ENCODE assay signal across 8 mouse cellular contexts in the genomic region with DNA sequence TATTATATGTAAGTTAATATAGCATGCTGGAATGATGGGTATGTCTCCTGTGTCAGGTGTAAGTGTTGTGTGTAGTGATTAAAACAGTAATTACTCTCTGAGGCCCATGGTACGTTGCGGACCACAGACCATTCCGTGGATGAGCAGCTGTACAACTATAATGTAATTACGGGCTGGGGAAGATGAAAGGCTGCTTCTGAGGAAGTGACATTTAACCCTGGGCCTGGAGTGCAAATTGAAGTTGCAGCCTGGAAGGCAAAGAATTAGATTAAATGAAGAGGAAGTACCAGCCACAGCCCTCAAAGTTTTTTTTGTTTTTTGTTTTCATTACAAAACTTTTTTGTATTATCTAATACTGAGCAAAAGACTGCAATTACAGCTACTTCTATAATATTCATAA. TPM values are rescaled to one million over a fixed set of nuclear protein-coding genes. Genes with fewer than 3 reads are reported as not detected.
DNase-seq lines count a peak whose midpoint lies in the region; ATAC-seq and TF ChIP-seq lines count a peak whose summit lies in the region.

No protein-coding gene starts in this region.

- TF ChIP-seq POLR2A in lung, adult 2 months (IDR thresholded peaks at IDR 0.05; ENCODE audit: borderline replicate concordance, extremely low read depth, low read depth, low read length): no peak

- peak overlapping the region; percentile 85; the same call in 1 of the 2 replicates for H3K4me3 ChIP-seq in lung, postnatal 0 days (ENCODE audit: low read depth, low read length)
- no peak overlapping the region for H3K4me3 ChIP-seq in lung, adult 2 months (replicated peaks; ENCODE audit: extremely low read depth, low read depth, low read length)
- peak overlapping the region; percentile 88 for H3K4me3 ChIP-seq in embryonic facial prominence, embryonic 13.5 days
- peak overlapping the region; percentile 84 for H3K4me3 ChIP-seq in limb, embryonic 13.5 days
- H3K4me3 ChIP-seq in stomach, embryonic 14.5 days (ENCODE audit: low read depth, low read length): peak overlapping the region; percentile 59

- H3K9ac ChIP-seq in lung, postnatal 0 days (replicated peaks; ENCODE audit: low read depth): no peak overlapping the region
- peak overlapping the region; percentile 85 for H3K9ac ChIP-seq in embryonic facial prominence, embryonic 13.5 days
- no peak overlapping the region for H3K9ac ChIP-seq in limb, embryonic 13.5 days
- 0 out of 2 replicates have a peak overlapping the region, but pooled peaks have one; percentile 52 for H3K9ac ChIP-seq in stomach, embryonic 14.5 days (replicated peaks; ENCODE audit: low read depth, low read length)

- no peak for TF ChIP-seq EP300 in lung, postnatal 0 days (IDR thresholded peaks at IDR 0.05)

- no peaks in the 10 kb centered on the region for H3K36me3 ChIP-seq in lung, postnatal 0 days (ENCODE audit: insufficient read depth, low read length)
- H3K36me3 ChIP-seq in embryonic facial prominence, embryonic 13.5 days: peaks cover 26% of the 10 kb centered on the region
- H3K36me3 ChIP-seq in limb, embryonic 13.5 days: peaks cover 30% of the 10 kb centered on the region
- H3K36me3 ChIP-seq in stomach, embryonic 14.5 days (ENCODE audit: control insufficient read depth, insufficient read depth, low read length): peaks cover 9% of the 10 kb centered on the region; the same call in 1 of the 2 replicates

- H3K4me1 ChIP-seq in lung, postnatal 0 days (ENCODE audit: insufficient read depth, low read depth, low read length): no peaks in the 10 kb centered on the region
- peaks cover 4% of the 10 kb centered on the region for H3K4me1 ChIP-seq in lung, adult 2 months (ENCODE audit: control insufficient read depth, insufficient read depth, low read length)
- H3K4me1 ChIP-seq in embryonic facial prominence, embryonic 13.5 days: peaks cover 10% of the 10 kb centered on the region
- H3K4me1 ChIP-seq in limb, embryonic 13.5 days: peaks cover 12% of the 10 kb centered on the region
- H3K4me1 ChIP-seq in stomach, embryonic 14.5 days (ENCODE audit: control insufficient read depth, insufficient read depth, low read length): peaks cover 5% of the 10 kb centered on the region; the same call in 1 of the 2 replicates

- no peaks in the 10 kb centered on the region for H3K9me3 ChIP-seq in lung, postnatal 0 days (ENCODE audit: low read length)
- no peaks in the 10 kb centered on the region for H3K9me3 ChIP-seq in embryonic facial prominence, embryonic 13.5 days
- no peaks in the 10 kb centered on the region for H3K9me3 ChIP-seq in limb, embryonic 13.5 days
- no peaks in the 10 kb centered on the region for H3K9me3 ChIP-seq in stomach, embryonic 14.5 days (ENCODE audit: control insufficient read depth, low read depth, low read length)

- ATAC-seq in lung, postnatal 0 days: no peak
- no peak for ATAC-seq in embryonic facial prominence, embryonic 13.5 days (ENCODE audit: insufficient number of reproducible peaks, insufficient read depth, low FRiP score, low TSS enrichment, low read depth)
- ATAC-seq in limb, embryonic 13.5 days (ENCODE audit: low FRiP score, low read depth): no peak
- no peak for ATAC-seq in stomach, embryonic 14.5 days (ENCODE audit: insufficient number of reproducible peaks, insufficient read depth, low FRiP score, low read depth)
- no peak for ATAC-seq in cerebellum, adult (ENCODE audit: insufficient number of reproducible peaks, low FRiP score, low TSS enrichment)

- H3K27ac ChIP-seq in lung, postnatal 0 days (ENCODE audit: low read length): no peak overlapping the region
- H3K27ac ChIP-seq in embryonic facial prominence, embryonic 13.5 days: no peak overlapping the region
- H3K27ac ChIP-seq in limb, embryonic 13.5 days: no peak overlapping the region
- H3K27ac ChIP-seq in stomach, embryonic 14.5 days (ENCODE audit: low read length): no peak overlapping the region

- H3K27me3 ChIP-seq in lung, postnatal 0 days (replicated peaks; ENCODE audit: insufficient read depth, low read length): no peaks in the 10 kb centered on the region
- H3K27me3 ChIP-seq in embryonic facial prominence, embryonic 13.5 days: no peaks in the 10 kb centered on the region
- H3K27me3 ChIP-seq in limb, embryonic 13.5 days: no peaks in the 10 kb centered on the region
- H3K27me3 ChIP-seq in stomach, embryonic 14.5 days (ENCODE audit: control insufficient read depth, insufficient read depth, low read length): no peaks in the 10 kb centered on the region

- TF ChIP-seq CTCF in lung, postnatal 0 days (IDR thresholded peaks at IDR 0.05): no peak
- TF ChIP-seq CTCF in lung, adult 2 months (IDR thresholded peaks at IDR 0.05; ENCODE audit: insufficient read depth, low read length): no peak

- WGBS in lung, postnatal 0 days: 41% methylated on average over 4 of the region's 4 CpGs
- 27% methylated on average over 4 of the region's 4 CpGs for WGBS in lung, adult 2 months
- WGBS in embryonic facial prominence, embryonic 13.5 days: 6% methylated on average over 4 of the region's 4 CpGs
- WGBS in limb, embryonic 13.5 days: 10% methylated on average over 4 of the region's 4 CpGs
- 43% methylated on average over 4 of the region's 4 CpGs for WGBS in stomach, embryonic 14.5 days

- no peak for DNase-seq in lung, postnatal 0 days (ENCODE audit: low spot score)
- no peak for DNase-seq in lung, adult 2 months
- DNase-seq in spleen, adult 18-20 months: no peak
- DNase-seq in layer of hippocampus, adult 8-10 months (ENCODE audit: low spot score in 2 of 2): no peak

- no peak overlapping the region for H3K4me2 ChIP-seq in lung, postnatal 0 days (replicated peaks; ENCODE audit: low read depth, low read length)
- H3K4me2 ChIP-seq in embryonic facial prominence, embryonic 13.5 days: peak overlapping the region; percentile 76
- peak overlapping the region; percentile 78 for H3K4me2 ChIP-seq in limb, embryonic 13.5 days (replicated peaks)
- peak overlapping the region; percentile 71 for H3K4me2 ChIP-seq in stomach, embryonic 14.5 days (replicated peaks; ENCODE audit: low read depth, low read length)

RNA-seq across cellular contexts. Expression of a gene that starts 1.3 kb away (rescaled TPM):
- 19.9 and 23.1 TPM in 2 replicates for polyA plus RNA-seq in lung, postnatal 0 days (2015; fragmentation: Nextera tagmentation; extraction: Ambion mirVana)
- 1.8 and 2.0 TPM in 2 replicates for polyA plus RNA-seq in lung, adult 2 months (2012; rRNA removed)
- polyA plus RNA-seq in embryonic facial prominence, embryonic 13.5 days (2015; fragmentation: Nextera tagmentation; extraction: Ambion mirVana): 53.3 and 56.4 TPM in 2 replicates
- polyA plus RNA-seq in limb, embryonic 13.5 days (2015; fragmentation: Nextera tagmentation; extraction: Ambion mirVana): 50.2 and 50.7 TPM in 2 replicates
- polyA plus RNA-seq in stomach, embryonic 14.5 days (2014; fragmentation: Nextera tagmentation; extraction: Ambion mirVana): 49.7 and 57.2 TPM in 2 replicates
- total RNA-seq in layer of hippocampus, adult 8-10 months (2022): 10 to 100 TPM; 31.4 to 37.9 (median 34.9) TPM

RNA-seq across cellular contexts. Expression of a gene that starts 48.2 kb away (rescaled TPM):
- polyA plus RNA-seq in lung, postnatal 0 days (2015; fragmentation: Nextera tagmentation; extraction: Ambion mirVana): 0.95 and 1.2 TPM in 2 replicates
- polyA plus RNA-seq in lung, adult 2 months (2012; rRNA removed): 0.87 and 1.1 TPM in 2 replicates
- polyA plus RNA-seq in embryonic facial prominence, embryonic 13.5 days (2015; fragmentation: Nextera tagmentation; extraction: Ambion mirVana): 4.2 and 5.6 TPM in 2 replicates
- polyA plus RNA-seq in limb, embryonic 13.5 days (2015; fragmentation: Nextera tagmentation; extraction: Ambion mirVana): 4.9 and 5.3 TPM in 2 replicates
- polyA plus RNA-seq in stomach, embryonic 14.5 days (2014; fragmentation: Nextera tagmentation; extraction: Ambion mirVana): 4.2 and 5.5 TPM in 2 replicates
- 10 to 100 TPM; 16.5 to 20.4 (median 18.2) TPM for total RNA-seq in layer of hippocampus, adult 8-10 months (2022)

Comparison
In these comparisons a context has a peak if more than half of its experiments do, and no peak if none do; other contexts are left out.
1. H3K9ac ChIP-seq: peak in embryonic facial prominence, embryonic 13.5 days (single experiment) and stomach, embryonic 14.5 days (single experiment); none in lung, postnatal 0 days (single experiment) and limb, embryonic 13.5 days (single experiment).